Mouse (Mus musculus) heart, postnatal 0 days (tissue): ENCODE results near the gene Golga3. TPM values are rescaled to one million over a fixed set of nuclear protein-coding genes. Genes with fewer than 3 reads are reported as not detected.
A peak's percentile ranks its signal among the peaks of the same experiment; 100 is the strongest.

ENCODE experiments used
- ATAC-seq: fragments of 200-750 bp; cut with Nextera tagmentation; 2 replicates; pipeline ENCODE4 v1.8.0; 2017; ENCODE audit warnings: low read depth, moderate number of reproducible peaks, moderate library complexity; ENCODE audit not compliant: insufficient read depth
- DNase-seq: peaks from one replicate; pipeline ENCODE4 v3.0.0-alpha.2; 2016; ENCODE audit warnings: low spot score
- H3K27ac ChIP-seq: fragments of 300-500 bp; sonication (generic); 2 replicates; pipeline ENCODE4 v1.5.1; 2014; ENCODE audit warnings: low read depth, mild to moderate bottlenecking
- H3K27me3 ChIP-seq: fragments of 300-500 bp; sonication (generic); 2 replicates; pipeline ENCODE4 v1.6.1; 2014; ENCODE audit warnings: low read length, mixed read lengths; ENCODE audit not compliant: control insufficient read depth, insufficient read depth
- H3K36me3 ChIP-seq: fragments of 300-500 bp; sonication (generic); replicated peaks from 2 replicates; pipeline ENCODE4 v1.6.1; 2014; ENCODE audit warnings: low read length, mixed read lengths; ENCODE audit not compliant: control insufficient read depth, insufficient read depth
- H3K4me1 ChIP-seq: fragments of 300-500 bp; sonication (generic); 2 replicates; pipeline ENCODE4 v1.6.1; 2014; ENCODE audit warnings: antibody characterized with exemption; ENCODE audit not compliant: control insufficient read depth, insufficient read depth
- H3K4me2 ChIP-seq: fragments of 300-500 bp; sonication (generic); 2 replicates; pipeline ENCODE4 v1.6.1; 2014; ENCODE audit warnings: low read depth, mild to moderate bottlenecking, low read length, moderate library complexity
- H3K4me3 ChIP-seq: fragments of 300-500 bp; sonication (generic); 2 replicates; pipeline ENCODE4 v1.5.1; 2014; ENCODE audit warnings: low read depth, low read length
- H3K9ac ChIP-seq: fragments of 300-500 bp; sonication (generic); replicated peaks from 2 replicates; pipeline ENCODE4 v1.6.1; 2014; ENCODE audit warnings: low read depth, low read length, mixed read lengths
- H3K9me3 ChIP-seq: fragments of 300-500 bp; sonication (generic); replicated peaks from 2 replicates; pipeline ENCODE4 v1.6.1; 2016; ENCODE audit warnings: low read length; ENCODE audit not compliant: control insufficient read depth
- CTCF ChIP-seq: IDR thresholded peaks from 2 replicates; pipeline ENCODE4 v1.5.1; 2016; ENCODE audit warnings: antibody characterized with exemption, control low read depth, low read depth
- EP300 ChIP-seq: IDR thresholded peaks from 2 replicates; pipeline ENCODE4 v1.6.1; 2016; ENCODE audit warnings: antibody characterized with exemption, low read depth
- WGBS: fragments of 180-500 bp; shearing (Covaris S2); extraction: QIAGEN DNeasy Blood & Tissue Kit; methylation state at CpG from one replicate; pipeline ENCODE4 v1.1.7; 2014; 5-methylcytosine and 5-hydroxymethylcytosine counted together
- polyA plus RNA-seq: library from polyadenylated mRNA; unstranded; fragments of >200 nt; fragmentation: Nextera tagmentation; extraction: Ambion mirVana; gene quantifications from 2 replicates; pipeline ENCODE4 v1.2.1, GENCODE M21; 2015
- total RNA-seq: library from RNA; depleted of rRNA; stranded (reverse); fragments of >200 nt; gene quantifications from 2 replicates; pipeline ENCODE4 v1.2.3, GENCODE M21; 2014; ENCODE audit warnings: low replicate concordance

Gene Golga3
- total and polyA plus RNA-seq, 2 experiments from 2014 or later: 11.1 to 17.6 TPM

DNA sequence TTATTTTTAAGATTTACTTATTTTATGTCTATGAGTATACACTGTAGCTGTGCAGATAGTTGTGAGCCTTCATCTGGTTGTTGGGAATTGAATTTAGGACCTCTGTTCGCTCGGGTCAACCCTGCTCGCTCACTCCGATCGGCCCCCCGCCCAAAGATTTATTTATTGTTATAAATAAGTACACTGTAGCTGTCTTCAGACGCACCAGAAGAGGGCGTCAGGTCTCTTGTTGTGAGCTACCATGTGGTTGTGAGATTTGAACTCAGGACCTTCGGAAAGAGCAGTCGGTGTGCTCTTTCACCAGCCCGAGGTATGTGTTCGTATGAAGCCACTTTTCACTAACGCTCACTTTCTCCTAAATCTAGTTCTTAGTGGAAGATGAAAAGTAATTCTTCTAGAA lies 55.1 kb downstream of the Golga3 start:
- WGBS: 45% methylated on average over 13 of the region's 13 CpGs
- Histone ChIP-seq H3K4me3 (peak overlapping the region; percentile 93), H3K9me3 (no peaks in the 10 kb centered on the region), H3K4me2 (peak overlapping the region; percentile 71), H3K4me1 (peaks cover 9% of the 10 kb centered on the region), H3K27ac (peak overlapping the region; percentile 88; the same call in 1 of the 2 replicates), H3K9ac (peak overlapping the region; percentile 94), H3K36me3 (peaks cover 21% of the 10 kb centered on the region), H3K27me3 (no peaks in the 10 kb centered on the region)
- DNase-seq (no peak), ATAC-seq (no peak)
- TF ChIP-seq EP300 (no peak), CTCF (no peak)

DNA sequence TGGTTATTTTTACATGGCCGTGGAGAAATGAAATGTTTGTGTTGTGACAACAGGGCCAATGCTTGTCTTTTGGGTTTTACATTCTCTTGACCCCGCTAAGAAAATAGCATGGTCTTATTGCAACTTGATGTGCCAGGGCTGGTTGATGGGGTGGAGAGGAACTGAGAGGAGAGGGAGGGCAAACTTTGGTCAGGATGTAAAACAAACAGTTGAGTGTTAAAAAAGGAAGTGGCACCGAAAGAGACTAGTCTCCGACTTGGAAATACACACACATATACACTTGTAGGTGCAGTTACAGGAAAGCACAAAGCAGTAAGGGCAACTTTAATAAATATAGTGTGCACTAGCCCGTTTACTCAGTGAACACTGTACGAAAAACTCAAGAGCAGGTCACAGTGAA lies 55.8 kb downstream of the Golga3 start:
- no peak overlapping the region for H3K27ac ChIP-seq
- H3K4me3 ChIP-seq: no peak overlapping the region
- H3K36me3 ChIP-seq: peaks cover 25% of the 10 kb centered on the region
- ATAC-seq: no peak
- H3K4me2 ChIP-seq: no peak overlapping the region
- H3K9ac ChIP-seq: no peak overlapping the region
- peaks cover 9% of the 10 kb centered on the region for H3K4me1 ChIP-seq
- H3K9me3 ChIP-seq: no peaks in the 10 kb centered on the region
- H3K27me3 ChIP-seq: no peaks in the 10 kb centered on the region
- no peak for DNase-seq
- TF ChIP-seq CTCF (no peak), EP300 (no peak)
- WGBS: 74% methylated on average over 6 of the region's 6 CpGs

DNA sequence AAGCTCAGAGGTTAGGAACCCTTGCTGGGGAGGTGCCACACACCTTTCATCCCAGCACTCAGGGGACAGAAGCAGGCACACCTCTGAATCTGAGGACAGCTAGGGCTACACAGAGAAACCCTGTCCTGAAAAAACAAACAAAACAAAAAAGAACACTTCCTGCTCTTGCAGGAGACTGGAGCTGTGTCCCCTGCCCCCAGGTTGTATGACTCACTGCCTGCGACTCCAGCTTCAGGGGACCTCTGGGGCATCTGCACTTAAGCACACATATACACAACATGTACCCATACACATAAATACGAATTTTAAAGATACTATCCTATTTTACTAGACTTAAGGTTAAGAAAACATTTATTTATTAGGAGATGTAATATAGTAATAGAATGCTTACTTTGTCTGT lies 67.6 kb downstream of the Golga3 start:
- ATAC-seq (no peak), DNase-seq (no peak)
- 60% methylated on average over 2 of the region's 2 CpGs for WGBS
- no peaks in the 10 kb centered on the region for H3K9me3 ChIP-seq
- H3K27ac ChIP-seq: no peak overlapping the region
- H3K36me3 ChIP-seq: peaks cover 70% of the 10 kb centered on the region
- TF ChIP-seq CTCF (no peak), EP300 (no peak)
- no peak overlapping the region for H3K9ac ChIP-seq
- no peaks in the 10 kb centered on the region for H3K27me3 ChIP-seq
- H3K4me2 ChIP-seq: no peak overlapping the region
- no peak overlapping the region for H3K4me3 ChIP-seq
- no peaks in the 10 kb centered on the region for H3K4me1 ChIP-seq

- Histone ChIP-seq H3K27ac (no peak overlapping the region), H3K27me3 (no peaks in the 10 kb centered on the region), H3K4me2 (no peak overlapping the region), H3K9ac (no peak overlapping the region), H3K9me3 (no peaks in the 10 kb centered on the region), H3K4me3 (no peak overlapping the region), H3K36me3 (peaks cover 29% of the 10 kb centered on the region), H3K4me1 (peaks cover 7% of the 10 kb centered on the region; the same call in 1 of the 2 replicates)
- 75% methylated on average over 4 of the region's 4 CpGs for WGBS
- ATAC-seq: no peak
- DNase-seq: no peak
- no peak for TF ChIP-seq EP300
- no peak for TF ChIP-seq CTCF
Measured at GRCm38 (mm10) chr5:110266941-110267340, 90.4 kb downstream of the Golga3 start.

DNA sequence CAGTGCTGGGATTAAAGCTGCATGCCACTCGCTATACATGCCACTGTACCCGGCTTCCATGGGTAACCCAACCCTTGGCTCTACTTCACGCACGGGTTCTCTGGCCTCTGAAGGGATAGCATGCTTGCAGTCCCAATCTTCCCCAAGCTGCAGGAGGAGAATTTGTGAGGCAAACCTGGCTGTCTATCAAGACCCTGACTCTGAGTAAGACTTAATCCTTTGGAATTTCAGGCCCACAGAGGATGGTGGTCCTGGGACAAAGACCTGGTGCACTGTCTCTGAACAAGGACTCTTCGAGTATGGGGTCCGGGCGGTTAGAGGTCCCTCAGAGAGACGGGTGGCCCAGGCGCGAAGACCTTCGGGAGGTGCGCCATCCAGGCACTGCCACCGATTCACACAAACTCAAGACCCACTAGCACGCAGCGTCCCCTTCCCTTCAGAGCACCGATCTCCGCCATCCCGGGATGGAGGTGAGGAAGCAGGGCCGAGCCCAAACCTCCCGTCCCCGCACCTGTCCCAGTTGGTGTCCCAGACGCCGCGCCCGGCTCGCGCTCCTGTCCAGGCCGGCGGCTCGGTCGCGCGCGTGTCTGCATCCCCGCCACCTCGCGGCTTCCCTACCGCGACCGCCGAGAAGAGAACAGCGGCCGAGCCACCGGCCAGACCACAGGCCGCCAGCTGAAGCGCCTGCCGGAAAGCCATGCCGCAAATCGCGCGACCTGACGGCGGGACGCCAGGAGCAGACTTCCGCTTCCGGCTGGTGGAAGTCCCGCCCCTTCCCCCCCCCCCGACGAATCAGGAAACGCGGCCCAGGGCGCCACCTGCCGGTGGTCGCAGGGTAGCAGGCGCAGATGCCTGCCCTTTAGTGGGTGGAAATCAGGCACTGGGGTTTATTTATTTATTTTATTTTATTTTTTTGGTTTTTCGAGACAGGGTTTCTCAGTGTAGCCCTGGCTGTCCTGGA lies 92.9 kb downstream of the Golga3 start, which contains the start of gene Pgam5:
TSS of gene Pgam5 (minus strand) at position 773 of the 961 bp plus-strand sequence.
- Histone ChIP-seq H3K9me3 (no peaks in the 10 kb centered on the region), H3K36me3 (peaks cover 26% of the 10 kb centered on the region), H3K27me3 (no peaks in the 10 kb centered on the region), H3K4me3 (peak within 1 kb of the TSS; percentile 92), H3K27ac (peak within 1 kb of the TSS; percentile 69), H3K4me1 (peaks cover 7% of the 10 kb centered on the region; the same call in 1 of the 2 replicates), H3K4me2 (peak within 1 kb of the TSS; percentile 92), H3K9ac (peak within 1 kb of the TSS; percentile 92)
- ATAC-seq (peak; percentile 94), DNase-seq (peak; percentile 75)
- TF ChIP-seq EP300: no peak
- TF ChIP-seq CTCF: peak; percentile 85
- WGBS: under 1% methylated on average over 62 of the region's 66 CpGs
